Mouse (Mus musculus) CH12F3 (cell line): ENCODE data around the gene Ndufa7.
"Not testable (repeated sequence)": the region's sequence is repeated elsewhere in the genome, so short reads cannot be mapped to it uniquely, and the experiment has no call there.

Source experiments
- in situ Hi-C: fragments of 300-500 bp; cut with MboI; formaldehyde crosslinking; loops from 2 replicates; pipeline ENCODE4 v1.14.3; 2020; ENCODE audit warnings: low sequenced_read_pairs

Gene Ndufa7

GRCm38 (mm10) chr17:33810334-33811141, 13.8 kb upstream of the Ndufa7 start, which contains the start of gene Kank3:
TSS of gene Kank3 (plus strand) at chr17:33810519.
- in situ Hi-C loops, result no loop called here

- in situ Hi-C loops, result no loop called here
These were observed 13.2 kb upstream of the Ndufa7 start for GRCm38 (mm10) chr17:33811142-33811516.

- in situ Hi-C loops, result no loop called here
These were observed 11.9 kb upstream of the Ndufa7 start for GRCm38 (mm10) chr17:33812475-33812874.

- in situ Hi-C loops, result no loop called here
These were observed 11.4 kb upstream of the Ndufa7 start for GRCm38 (mm10) chr17:33812990-33813389.

- in situ Hi-C loops, result no loop called here
These were observed 9.0 kb upstream of the Ndufa7 start for GRCm38 (mm10) chr17:33815399-33815798.

- in situ Hi-C loops, result no loop called here
These were observed 7.8 kb upstream of the Ndufa7 start for GRCm38 (mm10) chr17:33816612-33817011.

GRCm38 (mm10) chr17:33817184-33817968, 7.0 kb upstream of the Ndufa7 start:
- in situ Hi-C loops, result no loop called here

GRCm38 (mm10) chr17:33817969-33818643, 6.3 kb upstream of the Ndufa7 start:
- in situ Hi-C loops, result no loop called here

GRCm38 (mm10) chr17:33822436-33822959, 1.9 kb upstream of the Ndufa7 start:
- in situ Hi-C loops, result no loop called here

GRCm38 (mm10) chr17:33823171-33823570, 1.2 kb upstream of the Ndufa7 start:
- in situ Hi-C loops, result not testable (repeated sequence)

- in situ Hi-C loops, result not testable (repeated sequence)
These were observed 592 bp downstream of the Ndufa7 start for GRCm38 (mm10) chr17:33824997-33825330.

GRCm38 (mm10) chr17:33825462-33825861, 1.1 kb downstream of the Ndufa7 start:
- in situ Hi-C loops, result no loop called here

- in situ Hi-C loops, result no loop called here
These were observed 2.5 kb downstream of the Ndufa7 start for GRCm38 (mm10) chr17:33826850-33827249.

GRCm38 (mm10) chr17:33828892-33829291, 4.5 kb downstream of the Ndufa7 start:
- in situ Hi-C loops, result no loop called here

- in situ Hi-C loops, result no loop called here
These were observed 5.2 kb downstream of the Ndufa7 start for GRCm38 (mm10) chr17:33829561-33829960.

GRCm38 (mm10) chr17:33842966-33843795, 18.8 kb downstream of the Ndufa7 start, which contains the start of gene Cd320:
TSS of gene Cd320 (plus strand) at chr17:33843091.
- in situ Hi-C loops, result no loop called here

- in situ Hi-C loops, result no loop called here
These were observed 19.8 kb downstream of the Ndufa7 start for GRCm38 (mm10) chr17:33844196-33844595.

GRCm38 (mm10) chr17:33848139-33848538, 23.8 kb downstream of the Ndufa7 start:
- in situ Hi-C loops, result no loop called here

GRCm38 (mm10) chr17:33851331-33851730, 27.0 kb downstream of the Ndufa7 start:
- in situ Hi-C loops, result no loop called here

- in situ Hi-C loops, result no loop called here
These were observed 33.4 kb downstream of the Ndufa7 start for GRCm38 (mm10) chr17:33857816-33858215.
